Mouse (Mus musculus) liver, postnatal 0 days (tissue): ENCODE results near the gene Sccpdh. TPM values are rescaled to one million over a fixed set of nuclear protein-coding genes. Genes with fewer than 3 reads are reported as not detected.
"Not testable (repeated sequence)": the region's sequence is repeated elsewhere in the genome, so short reads cannot be mapped to it uniquely, and the experiment has no call there.

Experiments
- ATAC-seq: fragments of 200-750 bp; cut with Nextera tagmentation; 2 replicates; pipeline ENCODE4 v1.8.0; 2017; ENCODE audit warnings: mild to moderate bottlenecking, moderate library complexity
- DNase-seq: peaks from one replicate; pipeline ENCODE4 v3.0.0-alpha.2; 2016
- H3K27ac ChIP-seq: fragments of 300-500 bp; sonication (generic); 2 replicates; pipeline ENCODE4 v1.5.1; 2014; ENCODE audit warnings: antibody characterized with exemption, moderate library complexity, mild to moderate bottlenecking, low read depth
- H3K27me3 ChIP-seq: fragments of 300-500 bp; sonication (generic); 2 replicates; pipeline ENCODE4 v1.6.1; 2014; ENCODE audit warnings: low read length, control low read depth, mixed read lengths; ENCODE audit not compliant: insufficient read depth
- H3K36me3 ChIP-seq: fragments of 300-500 bp; sonication (generic); replicated peaks from 2 replicates; pipeline ENCODE4 v1.6.1; 2014; ENCODE audit warnings: mild to moderate bottlenecking, control low read depth, low read length, moderate library complexity, mixed read lengths; ENCODE audit not compliant: insufficient read depth
- H3K4me1 ChIP-seq: fragments of 300-500 bp; sonication (generic); 2 replicates; pipeline ENCODE4 v1.6.1; 2014; ENCODE audit warnings: antibody characterized with exemption, mild to moderate bottlenecking, control low read depth; ENCODE audit not compliant: insufficient read depth
- H3K4me2 ChIP-seq: fragments of 300-500 bp; sonication (generic); 2 replicates; pipeline ENCODE4 v1.6.1; 2014; ENCODE audit warnings: low read depth, mild to moderate bottlenecking, low read length, moderate library complexity, mixed read lengths
- H3K4me3 ChIP-seq: fragments of 300-500 bp; sonication (generic); 2 replicates; pipeline ENCODE4 v1.5.1; 2014; ENCODE audit warnings: low read depth, low read length
- H3K9ac ChIP-seq: fragments of 300-500 bp; sonication (generic); replicated peaks from 2 replicates; pipeline ENCODE4 v1.6.1; 2014; ENCODE audit warnings: mild to moderate bottlenecking, moderate library complexity
- H3K9me3 ChIP-seq: fragments of 300-500 bp; sonication (generic); 2 replicates; pipeline ENCODE4 v1.6.1; 2016; ENCODE audit warnings: mild to moderate bottlenecking, control low read depth, low read length, mixed read lengths
- CTCF ChIP-seq: sonication (generic); IDR thresholded peaks from 2 replicates; pipeline ENCODE4 v1.5.1; 2016; ENCODE audit warnings: antibody characterized with exemption, low read depth
- EP300 ChIP-seq: IDR thresholded peaks from 2 replicates; pipeline ENCODE4 v1.6.1; 2016; ENCODE audit warnings: antibody characterized with exemption, low read depth, mild to moderate bottlenecking
- WGBS: fragments of 180-500 bp; shearing (Covaris S2); extraction: QIAGEN DNeasy Blood & Tissue Kit; methylation state at CpG from one replicate; pipeline ENCODE4 v1.1.7; 2014; ENCODE audit not compliant: insufficient replicate concordance; 5-methylcytosine and 5-hydroxymethylcytosine counted together
- polyA plus RNA-seq: library from polyadenylated mRNA; unstranded; fragments of >200 nt; fragmentation: Nextera tagmentation; extraction: Ambion mirVana; gene quantifications from 2 replicates; pipeline ENCODE4 v1.2.1, GENCODE M21; 2015

Sccpdh gene
- polyA plus RNA-seq, 1 experiment from 2014 or later, result 9.0 TPM

DNA sequence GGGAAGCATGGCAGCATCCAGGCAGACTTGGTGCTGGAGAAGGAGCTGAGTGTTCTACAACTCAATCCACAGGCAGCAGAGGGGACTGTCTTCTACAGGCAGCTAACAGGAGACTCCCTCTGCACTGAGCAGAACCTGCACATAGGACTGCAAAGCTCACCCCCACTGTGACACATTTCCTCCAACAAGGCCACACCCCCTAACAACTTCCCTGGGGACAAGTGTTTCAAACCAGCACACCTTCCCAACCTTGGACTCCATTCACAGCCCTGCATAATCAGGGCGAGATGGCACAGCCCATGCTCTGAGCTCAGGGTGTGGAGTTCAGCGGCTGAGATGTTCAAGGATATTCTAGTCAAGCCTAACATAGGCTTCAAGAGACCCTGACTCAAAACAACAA is 9.0 kb downstream of the Sccpdh start:
- TF ChIP-seq EP300 (no peak), CTCF (no peak)
- 88% methylated on average over 2 of the region's 2 CpGs for WGBS
- no peak for DNase-seq
- no peak overlapping the region for H3K4me3 ChIP-seq
- H3K27ac ChIP-seq, result no peak overlapping the region
- H3K4me1 ChIP-seq, result no peaks in the 10 kb centered on the region
- no peaks in the 10 kb centered on the region for H3K27me3 ChIP-seq
- ATAC-seq, result no peak
- H3K36me3 ChIP-seq, result peaks cover 11% of the 10 kb centered on the region
- H3K9me3 ChIP-seq, result no peaks in the 10 kb centered on the region
- no peak overlapping the region for H3K9ac ChIP-seq
- H3K4me2 ChIP-seq, result no peak overlapping the region

DNA sequence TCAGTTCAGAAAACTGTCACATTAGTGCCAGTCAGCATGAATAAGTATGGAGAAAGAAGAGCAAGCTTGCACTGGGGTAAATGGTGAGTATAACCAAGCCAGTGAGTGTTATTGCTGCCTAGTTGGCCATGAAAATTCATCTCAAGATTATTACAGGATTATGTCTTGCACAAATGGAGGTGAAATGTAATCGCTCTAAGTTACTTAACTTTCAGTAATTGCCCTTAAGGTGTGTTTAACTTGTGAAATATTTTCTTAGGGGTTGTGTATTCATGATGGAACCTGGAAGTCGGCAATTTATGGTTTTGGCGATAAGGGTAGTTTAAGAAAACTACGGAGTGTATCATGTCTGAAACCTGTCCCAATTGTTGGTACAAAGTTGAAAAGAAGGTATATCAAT is 11.3 kb downstream of the Sccpdh start:
- ATAC-seq, result no peak
- H3K4me2 ChIP-seq, result no peak overlapping the region
- TF ChIP-seq EP300, result no peak
- TF ChIP-seq CTCF, result no peak
- H3K27ac ChIP-seq, result no peak overlapping the region
- H3K36me3 ChIP-seq, result peaks cover 12% of the 10 kb centered on the region
- DNase-seq, result no peak
- H3K9me3 ChIP-seq, result no peaks in the 10 kb centered on the region
- no peaks in the 10 kb centered on the region for H3K4me1 ChIP-seq
- 87% methylated on average over 4 of the region's 4 CpGs for WGBS
- H3K27me3 ChIP-seq, result no peaks in the 10 kb centered on the region
- H3K9ac ChIP-seq, result no peak overlapping the region
- H3K4me3 ChIP-seq, result no peak overlapping the region

DNA sequence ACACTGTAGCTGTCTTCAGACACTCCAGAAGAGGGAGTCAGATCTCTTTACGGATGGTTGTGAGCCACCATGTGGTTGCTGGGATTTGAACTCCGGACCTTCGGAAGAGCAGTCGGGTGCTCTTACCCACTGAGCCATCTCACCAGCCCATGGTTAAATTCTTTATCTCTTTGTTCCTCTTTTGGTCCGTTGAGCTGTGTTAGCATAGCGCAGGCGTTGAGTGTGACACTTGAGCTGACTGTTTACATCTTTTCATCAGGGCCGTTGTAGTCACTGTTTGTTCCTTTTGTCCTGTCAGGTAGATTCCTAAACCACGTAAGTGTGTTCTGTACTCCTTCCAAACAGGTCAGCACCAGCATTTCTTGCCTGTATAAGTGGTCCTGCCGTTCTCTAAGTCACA is 14.7 kb downstream of the Sccpdh start:
- 58% methylated on average over 9 of the region's 10 CpGs for WGBS

GRCm38 (mm10) chr1:179686348-179686747 is 18.3 kb downstream of the Sccpdh start:
- Histone ChIP-seq H3K4me3 (no peak overlapping the region), H3K9ac (no peak overlapping the region), H3K4me2 (no peak overlapping the region), H3K4me1 (no peaks in the 10 kb centered on the region), H3K9me3 (no peaks in the 10 kb centered on the region), H3K36me3 (peaks cover 7% of the 10 kb centered on the region), H3K27me3 (no peaks in the 10 kb centered on the region), H3K27ac (no peak overlapping the region)
- no peak for TF ChIP-seq EP300
- no peak for TF ChIP-seq CTCF
- WGBS, result 85% methylated on average over 6 of the region's 6 CpGs
- DNase-seq, result no peak
- ATAC-seq, result no peak

More for the DNA sequence above, 14.7 kb downstream of the Sccpdh start:
- not testable (repeated sequence) for H3K9me3 ChIP-seq, H3K4me3 ChIP-seq, H3K9ac ChIP-seq, DNase-seq, ATAC-seq, H3K4me1 ChIP-seq, H3K27me3 ChIP-seq, H3K27ac ChIP-seq, H3K4me2 ChIP-seq
- H3K36me3 ChIP-seq, result peaks cover 11% of the 10 kb centered on the region

DNA sequence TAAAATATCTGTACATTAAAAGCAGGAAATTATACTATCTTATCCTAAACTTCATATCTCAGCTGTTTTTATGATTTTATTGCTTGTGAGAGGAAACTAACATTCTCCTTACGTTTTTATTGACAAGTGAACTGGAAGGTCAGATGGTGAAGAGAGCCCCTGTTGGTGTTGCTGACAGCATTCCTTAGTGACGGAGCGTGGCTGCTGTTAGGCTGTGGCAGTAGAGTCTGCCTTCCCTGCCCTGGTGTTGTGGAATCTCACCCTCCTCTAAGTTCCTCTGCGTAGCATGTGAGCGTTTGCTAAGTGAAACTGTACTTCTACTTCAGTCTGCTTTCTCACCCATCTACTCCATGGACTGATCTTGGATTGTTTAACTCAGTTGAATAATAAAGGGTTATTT is 18.8 kb downstream of the Sccpdh start:
- ATAC-seq (no peak), DNase-seq (no peak)
- no peaks in the 10 kb centered on the region for H3K4me1 ChIP-seq
- TF ChIP-seq CTCF (no peak), EP300 (no peak)
- H3K4me2 ChIP-seq, result no peak overlapping the region
- H3K4me3 ChIP-seq, result no peak overlapping the region
- 78% methylated on average over 5 of the region's 5 CpGs for WGBS
- H3K9ac ChIP-seq, result no peak overlapping the region
- H3K9me3 ChIP-seq, result no peaks in the 10 kb centered on the region
- no peak overlapping the region for H3K27ac ChIP-seq
- peaks cover 7% of the 10 kb centered on the region for H3K36me3 ChIP-seq
- no peaks in the 10 kb centered on the region for H3K27me3 ChIP-seq

- WGBS, result 82% methylated on average over 1 of the region's 1 CpGs
- ATAC-seq (no peak), DNase-seq (no peak)
These were observed 19.3 kb downstream of the Sccpdh start for GRCm38 (mm10) chr1:179687305-179687704.

DNA sequence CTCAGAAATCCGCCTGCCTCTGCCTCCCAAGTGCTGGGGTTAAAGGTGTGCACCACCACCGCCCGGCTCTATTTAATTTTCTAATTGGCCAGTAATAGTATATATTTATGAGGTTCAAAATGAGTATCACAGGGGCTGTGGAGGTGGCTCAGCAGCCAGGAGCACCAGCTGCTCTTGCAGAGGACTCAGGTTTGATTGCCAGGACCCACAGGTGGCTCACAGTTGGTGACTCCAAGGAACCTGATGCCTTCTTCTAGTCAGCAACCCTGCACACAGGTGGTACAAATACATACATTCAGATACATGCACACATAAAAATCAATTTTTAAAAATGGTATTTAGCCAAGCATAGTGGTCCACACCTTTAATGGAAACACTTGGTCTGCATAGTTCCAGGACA is 20.0 kb downstream of the Sccpdh start:
- TF ChIP-seq EP300, result no peak
- TF ChIP-seq CTCF, result no peak
- no peak for ATAC-seq

More at GRCm38 (mm10) chr1:179687305-179687704, 19.3 kb downstream of the Sccpdh start:
- TF ChIP-seq EP300 (no peak), CTCF (no peak)
- no peak overlapping the region for H3K4me3 ChIP-seq
- no peaks in the 10 kb centered on the region for H3K27me3 ChIP-seq
- peaks cover 7% of the 10 kb centered on the region for H3K36me3 ChIP-seq
- no peaks in the 10 kb centered on the region for H3K9me3 ChIP-seq
- no peak overlapping the region for H3K9ac ChIP-seq
- H3K27ac ChIP-seq, result no peak overlapping the region
- no peak overlapping the region for H3K4me2 ChIP-seq
- no peaks in the 10 kb centered on the region for H3K4me1 ChIP-seq

More for the DNA sequence above, 20.0 kb downstream of the Sccpdh start:
- DNase-seq, result no peak
- 84% methylated on average over 3 of the region's 3 CpGs for WGBS
- no peaks in the 10 kb centered on the region for H3K4me1 ChIP-seq
- no peak overlapping the region for H3K9ac ChIP-seq
- no peak overlapping the region for H3K4me3 ChIP-seq
- H3K27me3 ChIP-seq, result no peaks in the 10 kb centered on the region
- H3K27ac ChIP-seq, result no peak overlapping the region
- peaks cover 6% of the 10 kb centered on the region for H3K36me3 ChIP-seq
- no peak overlapping the region for H3K4me2 ChIP-seq
- H3K9me3 ChIP-seq, result no peaks in the 10 kb centered on the region
